Mouse (Mus musculus) spleen, embryonic (tissue): ENCODE data around the gene Scamp5.
"Not testable (repeated sequence)": the region's sequence is repeated elsewhere in the genome, so short reads cannot be mapped to it uniquely, and the experiment has no call there.

ENCODE experiments used
- CTCF ChIA-PET: fragments of 350-600 bp; sonication (Branson Sonifier 250); formaldehyde crosslinking; loops from one replicate; lab custom pipeline; 2022; lab: Charles Lee

Scamp5 gene

GRCm38 (mm10) chr9:57453516-57453915 is 14.3 kb downstream of the Scamp5 start:
- CTCF ChIA-PET = no interaction called here

- CTCF ChIA-PET = interaction anchor here (0.6 kb wide), 1 partner anchor 503 kb away, joined by 3 read pairs; no protein-coding TSS in a partner anchor
Observed at GRCm38 (mm10) chr9:57452624-57453462, 15.0 kb downstream of the Scamp5 start.

GRCm38 (mm10) chr9:57449715-57450114 is 18.1 kb downstream of the Scamp5 start:
- CTCF ChIA-PET = no interaction called here

- CTCF ChIA-PET = no interaction called here
Observed at GRCm38 (mm10) chr9:57440620-57441019, 27.2 kb downstream of the Scamp5 start.

GRCm38 (mm10) chr9:57439522-57440295 is 28.2 kb downstream of the Scamp5 start, which contains the start of gene Ppcdc:
Gene Ppcdc (minus strand): TSS chr9:57440124.
- CTCF ChIA-PET = interaction anchor here (0.6 kb wide), 1 partner anchor 171 kb away, joined by 10 read pairs; no protein-coding TSS in a partner anchor

- CTCF ChIA-PET = interaction anchor here (0.6 kb wide), 1 partner anchor 171 kb away, joined by 10 read pairs; no protein-coding TSS in a partner anchor
Observed at GRCm38 (mm10) chr9:57439083-57439482, 28.8 kb downstream of the Scamp5 start.

- CTCF ChIA-PET = no interaction called here
Observed at GRCm38 (mm10) chr9:57437896-57438614, 29.8 kb downstream of the Scamp5 start.

- CTCF ChIA-PET = interaction anchor here (0.6 kb wide), 1 partner anchor 203 kb away, joined by 3 read pairs; no protein-coding TSS in a partner anchor
Observed at GRCm38 (mm10) chr9:57436166-57436565, 31.7 kb downstream of the Scamp5 start.

- CTCF ChIA-PET = interaction anchor here (0.6 to 0.7 kb wide), 2 partner anchors 80 to 260 kb away, joined by 3 read pairs; no protein-coding TSS in a partner anchor
Observed at GRCm38 (mm10) chr9:57434405-57435165, 33.3 kb downstream of the Scamp5 start.

- CTCF ChIA-PET = interaction anchor here (1.0 to 1.9 kb wide), 4 partner anchors 11 to 174 kb away, joined by 4 to 5 read pairs (median 4); no protein-coding TSS in a partner anchor
Observed at GRCm38 (mm10) chr9:57433097-57434032, 34.5 kb downstream of the Scamp5 start.

- CTCF ChIA-PET = interaction anchor here (0.5 to 1.9 kb wide), 5 partner anchors 10 to 225 kb away, joined by 4 to 7 read pairs (median 4); no protein-coding TSS in a partner anchor
Observed at GRCm38 (mm10) chr9:57432480-57432879, 35.4 kb downstream of the Scamp5 start.

GRCm38 (mm10) chr9:57431202-57431601 is 36.7 kb downstream of the Scamp5 start:
- CTCF ChIA-PET = no interaction called here

- CTCF ChIA-PET = interaction anchor here (0.5 kb wide), 1 partner anchor 33 kb away, joined by 3 read pairs; no protein-coding TSS in a partner anchor
Observed at GRCm38 (mm10) chr9:57428391-57428790, 39.5 kb downstream of the Scamp5 start.

- CTCF ChIA-PET = no interaction called here
Observed at GRCm38 (mm10) chr9:57427937-57428336, 39.9 kb downstream of the Scamp5 start.

GRCm38 (mm10) chr9:57427123-57427522 is 40.7 kb downstream of the Scamp5 start:
- CTCF ChIA-PET = not testable (repeated sequence)

GRCm38 (mm10) chr9:57425116-57425515 is 42.7 kb downstream of the Scamp5 start:
- CTCF ChIA-PET = no interaction called here

- CTCF ChIA-PET = interaction anchor here (0.5 to 0.7 kb wide), 2 partner anchors 26 to 50 kb away, joined by 3 read pairs; no protein-coding TSS in a partner anchor
Observed at GRCm38 (mm10) chr9:57424066-57424465, 43.8 kb downstream of the Scamp5 start.

- CTCF ChIA-PET = interaction anchor here (1.4 kb wide), 1 partner anchor 11 kb away, joined by 4 read pairs; no protein-coding TSS in a partner anchor
Observed at GRCm38 (mm10) chr9:57421688-57422111, 46.2 kb downstream of the Scamp5 start.

- CTCF ChIA-PET = interaction anchor here (1.4 kb wide), 1 partner anchor 12 kb away, joined by 4 read pairs; no protein-coding TSS in a partner anchor
Observed at GRCm38 (mm10) chr9:57421121-57421571, 46.7 kb downstream of the Scamp5 start.
